Mouse (Mus musculus): ENCODE measurements around the gene Arl3. TPM values are rescaled to one million over a fixed set of nuclear protein-coding genes. Genes with fewer than 3 reads are reported as not detected.

Gene Arl3
- polyA plus RNA-seq, 1 experiment from 2014 or later = 85.4 TPM

DNA sequence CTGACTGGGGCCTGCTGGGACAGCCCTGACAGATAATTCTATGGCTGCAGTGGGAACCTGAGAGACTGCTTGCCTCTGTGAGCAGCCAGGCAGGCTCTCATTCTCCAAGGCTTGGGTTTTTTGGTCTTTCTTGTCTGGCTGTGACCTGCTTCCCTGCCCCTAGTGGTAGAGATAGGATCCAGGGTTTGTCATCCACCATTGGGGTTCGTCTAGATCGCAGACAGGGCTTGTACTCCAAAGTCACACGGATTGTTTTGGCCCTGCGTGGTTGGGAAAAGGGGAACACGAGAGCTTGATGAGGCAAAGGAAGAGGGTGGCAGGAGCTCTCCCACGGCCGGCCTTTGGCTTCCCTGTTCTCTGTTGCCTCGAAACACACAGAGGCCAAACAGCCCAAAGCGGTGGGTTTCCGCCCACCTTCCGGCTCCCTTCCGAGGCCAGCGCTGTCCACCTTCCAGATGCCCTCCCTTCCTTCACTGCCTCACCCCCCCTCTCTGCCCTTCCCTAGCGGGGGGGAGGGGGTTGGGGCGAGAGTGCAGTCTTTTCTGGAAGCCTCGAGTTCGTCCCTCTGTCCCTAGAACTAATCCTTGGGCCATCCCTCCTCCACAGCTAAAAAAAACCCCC is 90.0 kb downstream of the Arl3 start:
- Histone ChIP-seq H3K4me3 (ENCODE audit: low read depth, low read length) (no peak overlapping the region), H3K4me1 (ENCODE audit: insufficient read depth) (peaks cover 48% of the 10 kb centered on the region), H3K27me3 (ENCODE audit: insufficient read depth, low read length) (no peaks in the 10 kb centered on the region), H3K4me2 (no peak overlapping the region), H3K9me3 (ENCODE audit: low read depth, low read length) (no peaks in the 10 kb centered on the region), H3K27ac (ENCODE audit: low read depth) (no peak overlapping the region; the same call in 1 of the 2 replicates), H3K9ac (no peak overlapping the region), H3K36me3 (ENCODE audit: insufficient read depth) (peaks cover 54% of the 10 kb centered on the region)
- no peak for ATAC-seq (ENCODE audit: insufficient read depth)
- peak; percentile 44 for DNase-seq
- peak; percentile 64 for TF ChIP-seq CTCF (IDR thresholded peaks at IDR 0.05; ENCODE audit: low read depth)
- WGBS = 37% methylated on average over 16 of the region's 17 CpGs

DNA sequence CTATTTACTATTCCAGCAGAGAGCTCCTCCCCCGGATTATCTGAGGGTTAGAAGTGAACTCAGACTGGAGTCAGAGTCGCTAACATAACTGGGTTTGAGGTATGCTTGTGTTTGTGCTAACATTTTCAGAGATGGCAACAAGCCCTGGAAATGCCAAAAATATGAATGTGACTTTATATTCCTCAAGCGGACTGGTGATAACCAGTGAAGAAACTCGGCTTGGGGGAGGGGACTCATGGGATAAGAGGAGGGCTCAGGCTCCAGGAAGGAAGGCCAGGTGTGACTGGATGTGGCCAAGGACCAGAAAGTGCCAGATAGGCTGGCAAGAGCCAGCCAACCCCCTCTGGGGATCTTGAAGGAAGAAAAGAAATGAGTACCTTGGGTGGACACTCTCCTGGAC is 91.2 kb downstream of the Arl3 start:
- Histone ChIP-seq H3K4me3 (ENCODE audit: low read depth, low read length) (no peak overlapping the region), H3K36me3 (ENCODE audit: insufficient read depth) (peaks cover 56% of the 10 kb centered on the region), H3K4me2 (no peak overlapping the region), H3K9ac (no peak overlapping the region), H3K9me3 (ENCODE audit: low read depth, low read length) (no peaks in the 10 kb centered on the region), H3K27ac (ENCODE audit: low read depth) (peak overlapping the region; percentile 58), H3K27me3 (ENCODE audit: insufficient read depth, low read length) (no peaks in the 10 kb centered on the region), H3K4me1 (ENCODE audit: insufficient read depth) (peaks cover 49% of the 10 kb centered on the region)
- no peak for TF ChIP-seq CTCF (IDR thresholded peaks at IDR 0.05; ENCODE audit: low read depth)
- WGBS = 8% methylated on average over 4 of the region's 4 CpGs
- DNase-seq (peak; percentile 68), ATAC-seq (ENCODE audit: insufficient read depth) (no peak)

GRCm38 (mm10) chr19:46481352-46481751 is 91.6 kb downstream of the Arl3 start:
- no peak overlapping the region for H3K4me2 ChIP-seq
- no peak for DNase-seq
- peaks cover 49% of the 10 kb centered on the region for H3K4me1 ChIP-seq (ENCODE audit: insufficient read depth)
- WGBS = 20% methylated on average over 3 of the region's 3 CpGs
- no peak for ATAC-seq (ENCODE audit: insufficient read depth)
- no peak overlapping the region for H3K4me3 ChIP-seq (ENCODE audit: low read depth, low read length)
- no peak overlapping the region for H3K9ac ChIP-seq
- H3K27me3 ChIP-seq (ENCODE audit: insufficient read depth, low read length) = no peaks in the 10 kb centered on the region
- peaks cover 55% of the 10 kb centered on the region for H3K36me3 ChIP-seq (ENCODE audit: insufficient read depth)
- no peak for TF ChIP-seq CTCF (IDR thresholded peaks at IDR 0.05; ENCODE audit: low read depth)
- H3K9me3 ChIP-seq (ENCODE audit: low read depth, low read length) = no peaks in the 10 kb centered on the region
- peak overlapping the region; percentile 58 for H3K27ac ChIP-seq (ENCODE audit: low read depth)

Other genes with a start within 250 kb of the Arl3 start
- gene Psd, start 246.0 kb downstream of the Arl3 start, polyA plus RNA-seq (2014; fragmentation: Nextera tagmentation; extraction: Ambion mirVana) = 9.9 and 10.5 TPM in 2 replicates
- gene Fbxl15, start 245.0 kb downstream of the Arl3 start, polyA plus RNA-seq (2014; fragmentation: Nextera tagmentation; extraction: Ambion mirVana) = 12.6 and 13.1 TPM in 2 replicates
- 132 and 145 TPM in 2 replicates for gene Cuedc2, start 234.5 kb downstream of the Arl3 start, polyA plus RNA-seq (2014; fragmentation: Nextera tagmentation; extraction: Ambion mirVana)
- 9.9 and 11.6 TPM in 2 replicates for gene Mfsd13a, start 232.1 kb downstream of the Arl3 start, polyA plus RNA-seq (2014; fragmentation: Nextera tagmentation; extraction: Ambion mirVana)
- gene 2310034G01Rik, start 222.9 kb downstream of the Arl3 start, polyA plus RNA-seq (2014; fragmentation: Nextera tagmentation; extraction: Ambion mirVana) = 1.1 and 1.3 TPM in 2 replicates
- 148 and 149 TPM in 2 replicates for gene Actr1a, start 177.4 kb downstream of the Arl3 start, polyA plus RNA-seq (2014; fragmentation: Nextera tagmentation; extraction: Ambion mirVana)
- gene Sufu, start 176.3 kb downstream of the Arl3 start, polyA plus RNA-seq (2014; fragmentation: Nextera tagmentation; extraction: Ambion mirVana) = 41.3 and 47.5 TPM in 2 replicates
- gene Trim8, start 71.5 kb downstream of the Arl3 start, polyA plus RNA-seq (2014; fragmentation: Nextera tagmentation; extraction: Ambion mirVana) = 28.3 and 31.0 TPM in 2 replicates
- 22.2 and 24.9 TPM in 2 replicates for gene Sfxn2, start 167 bp upstream of the Arl3 start, polyA plus RNA-seq (2014; fragmentation: Nextera tagmentation; extraction: Ambion mirVana)
- 40.8 and 43.1 TPM in 2 replicates for gene Wbp1l, start 25.9 kb upstream of the Arl3 start, polyA plus RNA-seq (2014; fragmentation: Nextera tagmentation; extraction: Ambion mirVana)
- not detected in 2 replicates for gene Cyp17a1, start 100.0 kb upstream of the Arl3 start, polyA plus RNA-seq (2014; fragmentation: Nextera tagmentation; extraction: Ambion mirVana)
- gene Borcs7, start 116.7 kb upstream of the Arl3 start, polyA plus RNA-seq (2014; fragmentation: Nextera tagmentation; extraction: Ambion mirVana) = 15.5 and 17.3 TPM in 2 replicates
- 28.5 and 29.2 TPM in 2 replicates for gene As3mt, start 134.3 kb upstream of the Arl3 start, polyA plus RNA-seq (2014; fragmentation: Nextera tagmentation; extraction: Ambion mirVana)
- gene Cnnm2, start 188.4 kb upstream of the Arl3 start, polyA plus RNA-seq (2014; fragmentation: Nextera tagmentation; extraction: Ambion mirVana) = 3.8 and 3.9 TPM in 2 replicates

Measured in lung, embryonic 14.5 days (tissue).